Mouse (Mus musculus) limb, embryonic 15.5 days (tissue): ENCODE measurements around the gene Kcna10. TPM values are rescaled to one million over a fixed set of nuclear protein-coding genes. Genes with fewer than 3 reads are reported as not detected.

Experiments used
- ATAC-seq: fragments of 200-750 bp; cut with Nextera tagmentation; 2 replicates; pipeline ENCODE4 v1.8.0; 2017; ENCODE audit warnings: low read depth, moderate TSS enrichment; ENCODE audit not compliant: insufficient number of reproducible peaks, low FRiP score, low TSS enrichment
- H3K27ac ChIP-seq: fragments of 300-500 bp; sonication (generic); 2 replicates; pipeline ENCODE4 v1.5.1; 2015; ENCODE audit warnings: moderate library complexity, mild to moderate bottlenecking, inconsistent platforms
- H3K27me3 ChIP-seq: fragments of 300-500 bp; sonication (generic); 2 replicates; pipeline ENCODE4 v1.6.1; 2015; ENCODE audit warnings: inconsistent platforms
- H3K36me3 ChIP-seq: fragments of 300-500 bp; sonication (generic); 2 replicates; pipeline ENCODE4 v1.6.1; 2015; ENCODE audit warnings: inconsistent platforms
- H3K4me1 ChIP-seq: fragments of 300-500 bp; sonication (generic); 2 replicates; pipeline ENCODE4 v1.6.1; 2015; ENCODE audit warnings: inconsistent platforms
- H3K4me2 ChIP-seq: fragments of 300-500 bp; sonication (generic); 2 replicates; pipeline ENCODE4 v1.6.1; 2015; ENCODE audit warnings: mild to moderate bottlenecking, inconsistent platforms
- H3K4me3 ChIP-seq: fragments of 300-500 bp; sonication (generic); 2 replicates; pipeline ENCODE4 v1.5.1; 2015; ENCODE audit warnings: mild to moderate bottlenecking, inconsistent platforms
- H3K9ac ChIP-seq: fragments of 300-500 bp; sonication (generic); 2 replicates; pipeline ENCODE4 v1.6.1; 2015; ENCODE audit warnings: inconsistent platforms
- H3K9me3 ChIP-seq: fragments of 300-500 bp; sonication (generic); 2 replicates; pipeline ENCODE4 v1.6.1; 2016; ENCODE audit warnings: inconsistent platforms
- WGBS: fragments of 180-500 bp; shearing (Covaris S2); methylation state at CpG from one replicate; pipeline ENCODE4 v1.1.7; 2015; 5-methylcytosine and 5-hydroxymethylcytosine counted together
- polyA plus RNA-seq: library from polyadenylated mRNA; unstranded; fragments of >200 nt; fragmentation: Nextera tagmentation; extraction: Ambion mirVana; gene quantifications from 2 replicates; pipeline ENCODE4 v1.2.1, GENCODE M21; 2015

Kcna10 gene
- polyA plus RNA-seq, 1 experiment from 2014 or later: 0.08 TPM

- Histone ChIP-seq H3K4me2 (no peak overlapping the region), H3K4me3 (no peak overlapping the region), H3K36me3 (no peaks in the 10 kb centered on the region), H3K27me3 (no peaks in the 10 kb centered on the region), H3K9me3 (no peaks in the 10 kb centered on the region), H3K4me1 (no peaks in the 10 kb centered on the region), H3K27ac (no peak overlapping the region), H3K9ac (no peak overlapping the region)
- WGBS: 11% methylated on average over 4 of the region's 4 CpGs
- ATAC-seq: no peak
Observed at GRCm38 (mm10) chr3:107205994-107206393, 23.1 kb downstream of the Kcna10 start.

GRCm38 (mm10) chr3:107206490-107207150, 23.8 kb downstream of the Kcna10 start:
- no peak overlapping the region for H3K9ac ChIP-seq
- no peaks in the 10 kb centered on the region for H3K4me1 ChIP-seq
- H3K27ac ChIP-seq: no peak overlapping the region
- no peak overlapping the region for H3K4me2 ChIP-seq
- no peaks in the 10 kb centered on the region for H3K9me3 ChIP-seq
- no peaks in the 10 kb centered on the region for H3K27me3 ChIP-seq
- WGBS: 50% methylated on average over 4 of the region's 4 CpGs
- H3K36me3 ChIP-seq: no peaks in the 10 kb centered on the region
- no peak overlapping the region for H3K4me3 ChIP-seq
- ATAC-seq: no peak

GRCm38 (mm10) chr3:107207625-107208253, 24.9 kb downstream of the Kcna10 start:
- Histone ChIP-seq H3K27me3 (no peaks in the 10 kb centered on the region), H3K27ac (no peak overlapping the region), H3K9me3 (no peaks in the 10 kb centered on the region), H3K9ac (no peak overlapping the region), H3K36me3 (no peaks in the 10 kb centered on the region), H3K4me1 (no peaks in the 10 kb centered on the region), H3K4me2 (no peak overlapping the region), H3K4me3 (no peak overlapping the region)
- no peak for ATAC-seq
- 54% methylated on average over 7 of the region's 7 CpGs for WGBS

- ATAC-seq: no peak
- H3K4me3 ChIP-seq: no peak overlapping the region
- no peaks in the 10 kb centered on the region for H3K36me3 ChIP-seq
- WGBS: 73% methylated on average over 5 of the region's 5 CpGs
- no peak overlapping the region for H3K9ac ChIP-seq
- H3K9me3 ChIP-seq: no peaks in the 10 kb centered on the region
- no peaks in the 10 kb centered on the region for H3K4me1 ChIP-seq
- H3K27me3 ChIP-seq: 0 out of 2 replicates have a peak, but pooled peaks cover 2% of the 10 kb centered on the region
- no peak overlapping the region for H3K4me2 ChIP-seq
- H3K27ac ChIP-seq: no peak overlapping the region
Observed at GRCm38 (mm10) chr3:107214606-107215005, 31.8 kb downstream of the Kcna10 start.

GRCm38 (mm10) chr3:107216400-107217100, 33.7 kb downstream of the Kcna10 start:
- H3K9ac ChIP-seq: no peak overlapping the region
- H3K4me2 ChIP-seq: no peak overlapping the region
- H3K9me3 ChIP-seq: no peaks in the 10 kb centered on the region
- WGBS: 61% methylated on average over 8 of the region's 8 CpGs
- no peaks in the 10 kb centered on the region for H3K36me3 ChIP-seq
- ATAC-seq: no peak
- no peak overlapping the region for H3K4me3 ChIP-seq
- no peak overlapping the region for H3K27ac ChIP-seq
- H3K4me1 ChIP-seq: no peaks in the 10 kb centered on the region
- 0 out of 2 replicates have a peak, but pooled peaks cover 2% of the 10 kb centered on the region for H3K27me3 ChIP-seq

- no peak overlapping the region for H3K4me3 ChIP-seq
- H3K9ac ChIP-seq: no peak overlapping the region
- no peak overlapping the region for H3K27ac ChIP-seq
- WGBS: 85% methylated on average over 3 of the region's 3 CpGs
- no peaks in the 10 kb centered on the region for H3K36me3 ChIP-seq
- H3K4me1 ChIP-seq: no peaks in the 10 kb centered on the region
- H3K9me3 ChIP-seq: no peaks in the 10 kb centered on the region
- H3K27me3 ChIP-seq: 0 out of 2 replicates have a peak, but pooled peaks cover 2% of the 10 kb centered on the region
- no peak for ATAC-seq
- no peak overlapping the region for H3K4me2 ChIP-seq
Observed at GRCm38 (mm10) chr3:107217101-107217480, 34.2 kb downstream of the Kcna10 start.

GRCm38 (mm10) chr3:107218572-107218971, 35.7 kb downstream of the Kcna10 start:
- 0 out of 2 replicates have a peak, but pooled peaks cover 2% of the 10 kb centered on the region for H3K27me3 ChIP-seq
- no peaks in the 10 kb centered on the region for H3K9me3 ChIP-seq
- no peak overlapping the region for H3K4me2 ChIP-seq
- no peaks in the 10 kb centered on the region for H3K36me3 ChIP-seq
- no peaks in the 10 kb centered on the region for H3K4me1 ChIP-seq
- 79% methylated on average over 7 of the region's 7 CpGs for WGBS
- no peak overlapping the region for H3K9ac ChIP-seq
- H3K27ac ChIP-seq: no peak overlapping the region
- H3K4me3 ChIP-seq: no peak overlapping the region
- no peak for ATAC-seq

- H3K9me3 ChIP-seq: no peaks in the 10 kb centered on the region
- no peak within 1 kb of the TSS for H3K9ac ChIP-seq
- H3K27me3 ChIP-seq: 0 out of 2 replicates have a peak, but pooled peaks cover 2% of the 10 kb centered on the region
- H3K4me3 ChIP-seq: no peak within 1 kb of the TSS
- H3K4me1 ChIP-seq: no peaks in the 10 kb centered on the region
- H3K4me2 ChIP-seq: no peak within 1 kb of the TSS
- H3K36me3 ChIP-seq: no peaks in the 10 kb centered on the region
- no peak for ATAC-seq
- H3K27ac ChIP-seq: no peak within 1 kb of the TSS
- 78% methylated on average over 10 of the region's 10 CpGs for WGBS
Observed at GRCm38 (mm10) chr3:107221608-107222007, 38.8 kb downstream of the Kcna10 start, which contains the start of gene Cym. Cym (minus strand) TSS chr3:107221732.

GRCm38 (mm10) chr3:107223230-107223629, 40.4 kb downstream of the Kcna10 start:
- Histone ChIP-seq H3K4me1 (no peaks in the 10 kb centered on the region), H3K27ac (no peak overlapping the region), H3K27me3 (0 out of 2 replicates have a peak, but pooled peaks cover 2% of the 10 kb centered on the region), H3K36me3 (no peaks in the 10 kb centered on the region), H3K4me2 (no peak overlapping the region), H3K4me3 (no peak overlapping the region), H3K9ac (no peak overlapping the region), H3K9me3 (no peaks in the 10 kb centered on the region)
- 51% methylated on average over 1 of the region's 1 CpGs for WGBS
- ATAC-seq: no peak

GRCm38 (mm10) chr3:107225820-107226219, 43.0 kb downstream of the Kcna10 start:
- Histone ChIP-seq H3K27me3 (no peaks in the 10 kb centered on the region), H3K4me1 (peaks cover 7% of the 10 kb centered on the region; the same call in 1 of the 2 replicates), H3K9me3 (no peaks in the 10 kb centered on the region), H3K27ac (no peak overlapping the region), H3K9ac (no peak overlapping the region), H3K4me3 (no peak overlapping the region), H3K4me2 (no peak overlapping the region), H3K36me3 (no peaks in the 10 kb centered on the region)
- 87% methylated on average over 5 of the region's 5 CpGs for WGBS
- no peak for ATAC-seq

- no peak overlapping the region for H3K4me2 ChIP-seq
- H3K4me1 ChIP-seq: peaks cover 7% of the 10 kb centered on the region; the same call in 1 of the 2 replicates
- H3K27ac ChIP-seq: no peak overlapping the region
- no peaks in the 10 kb centered on the region for H3K9me3 ChIP-seq
- 77% methylated on average over 5 of the region's 5 CpGs for WGBS
- H3K27me3 ChIP-seq: peaks cover 7% of the 10 kb centered on the region
- H3K9ac ChIP-seq: no peak overlapping the region
- ATAC-seq: no peak
- H3K4me3 ChIP-seq: no peak overlapping the region
- no peaks in the 10 kb centered on the region for H3K36me3 ChIP-seq
Observed at GRCm38 (mm10) chr3:107229221-107229620, 46.4 kb downstream of the Kcna10 start.

- H3K4me2 ChIP-seq: no peak overlapping the region
- peaks cover 7% of the 10 kb centered on the region; the same call in 1 of the 2 replicates for H3K4me1 ChIP-seq
- 43% methylated on average over 5 of the region's 5 CpGs for WGBS
- H3K9me3 ChIP-seq: no peaks in the 10 kb centered on the region
- no peak overlapping the region for H3K9ac ChIP-seq
- no peak overlapping the region for H3K27ac ChIP-seq
- H3K4me3 ChIP-seq: no peak overlapping the region
- H3K36me3 ChIP-seq: no peaks in the 10 kb centered on the region
- ATAC-seq: 0 out of 2 replicates have a peak, but pooled peaks have one; percentile 27
- H3K27me3 ChIP-seq: peaks cover 7% of the 10 kb centered on the region
Observed at GRCm38 (mm10) chr3:107229822-107230221, 47.0 kb downstream of the Kcna10 start.
